Mouse (Mus musculus) lung, postnatal 4 days (tissue): ENCODE results near the gene Trim25.
A peak's percentile ranks its signal among the peaks of the same experiment; 100 is the strongest.
"Not testable (repeated sequence)": the region's sequence is repeated elsewhere in the genome, so short reads cannot be mapped to it uniquely, and the experiment has no call there.

Experiments used
- DNase-seq, 2 experiments: peaks; one replicate each; pipeline ENCODE4 v3.0.0; 2021

The Trim25 gene

GRCm38 (mm10) chr11:89025603-89026002 is 26.4 kb downstream of the Trim25 start:
- peak in 1 of 2 experiments; percentile 44 for DNase-seq

GRCm38 (mm10) chr11:89026117-89026516 is 26.9 kb downstream of the Trim25 start:
- DNase-seq = no peak

GRCm38 (mm10) chr11:89027955-89028361 is 28.8 kb downstream of the Trim25 start:
- peak; percentile 60 to 64 for DNase-seq

DNA sequence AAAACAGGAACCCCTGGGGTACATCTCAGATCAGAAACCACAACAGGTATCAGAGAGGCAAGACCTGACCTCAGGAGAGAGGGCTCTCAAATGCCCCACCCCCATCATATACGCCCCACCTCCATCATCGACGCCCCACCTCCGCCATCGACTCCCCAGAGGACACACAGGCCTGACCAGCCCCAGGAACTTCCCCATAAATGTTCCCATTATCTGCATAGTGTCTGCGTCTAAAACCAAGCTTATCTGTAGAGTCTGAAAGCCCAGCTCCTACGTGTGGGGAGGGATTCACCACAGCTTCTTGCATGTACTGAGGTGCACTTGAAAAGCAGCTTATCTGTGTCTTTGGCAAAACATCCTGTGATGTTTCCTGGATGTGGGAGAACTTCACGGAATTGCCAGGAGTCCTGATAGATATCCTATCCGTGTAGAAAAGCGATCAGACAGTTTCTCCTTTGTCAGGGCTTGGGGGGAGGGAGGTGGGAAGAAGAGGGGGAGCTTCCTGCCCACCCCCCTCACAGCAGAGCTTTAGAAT is 29.8 kb downstream of the Trim25 start:
- DNase-seq = peak; percentile 63 to 67

GRCm38 (mm10) chr11:89030552-89030951 is 31.4 kb downstream of the Trim25 start:
- no peak for DNase-seq

DNA sequence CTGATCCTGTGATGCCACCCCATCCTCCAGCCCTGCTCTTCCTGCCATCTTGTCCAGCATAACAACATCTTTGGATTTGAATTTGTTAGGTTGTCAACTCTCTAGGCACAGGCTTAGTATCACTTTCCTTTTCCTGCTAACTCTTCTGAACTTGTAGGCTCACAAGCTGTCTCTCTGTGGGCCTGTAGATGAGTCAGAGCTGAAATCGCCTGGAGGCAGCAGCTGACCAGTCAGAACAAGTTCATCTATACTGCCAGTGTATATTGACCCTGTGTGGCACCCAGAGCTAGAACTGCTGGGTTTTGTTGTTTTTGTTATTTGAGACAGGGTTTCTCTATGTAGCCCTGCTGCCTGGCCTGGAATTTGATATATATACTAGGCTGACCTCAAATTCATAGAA is 32.0 kb downstream of the Trim25 start:
- DNase-seq = no peak

DNA sequence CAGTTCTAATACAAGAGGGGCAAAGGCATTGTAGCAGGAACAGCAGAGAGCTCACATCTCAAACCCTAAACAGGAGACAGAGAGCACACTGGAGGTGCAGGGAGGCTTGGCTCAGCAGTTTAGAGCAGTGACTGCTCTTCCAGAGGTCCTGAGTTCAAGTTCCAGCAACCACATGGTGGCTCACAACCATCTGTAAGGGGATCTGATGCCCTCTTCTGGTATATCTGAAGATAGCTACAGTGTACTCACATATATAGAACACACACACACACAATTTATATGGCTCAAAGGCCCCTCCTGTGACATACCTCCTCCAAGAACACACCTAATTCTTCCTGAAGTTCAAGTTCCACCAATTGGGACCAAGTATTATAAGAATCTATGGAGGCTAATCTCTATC is 35.4 kb downstream of the Trim25 start:
- DNase-seq = no peak

DNA sequence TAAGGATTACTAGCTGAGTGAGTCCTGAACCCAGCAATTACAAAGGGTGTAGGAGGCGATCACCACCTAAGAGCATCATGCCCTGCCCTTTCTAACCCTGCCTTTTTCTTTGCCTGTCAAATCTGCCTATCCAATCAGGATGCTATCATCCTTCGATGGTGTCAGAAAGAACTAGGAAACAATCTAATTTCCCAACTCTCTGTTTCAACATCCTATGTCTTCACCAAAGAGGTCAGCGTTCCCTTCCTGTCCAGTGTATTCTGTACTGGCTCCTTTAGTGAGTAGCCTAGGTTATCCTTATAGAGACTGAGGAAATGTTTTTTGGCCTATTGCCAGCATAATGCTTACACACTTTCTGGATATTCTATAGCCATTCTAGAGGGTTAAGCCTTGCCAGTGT is 36.4 kb downstream of the Trim25 start:
- DNase-seq = no peak

DNA sequence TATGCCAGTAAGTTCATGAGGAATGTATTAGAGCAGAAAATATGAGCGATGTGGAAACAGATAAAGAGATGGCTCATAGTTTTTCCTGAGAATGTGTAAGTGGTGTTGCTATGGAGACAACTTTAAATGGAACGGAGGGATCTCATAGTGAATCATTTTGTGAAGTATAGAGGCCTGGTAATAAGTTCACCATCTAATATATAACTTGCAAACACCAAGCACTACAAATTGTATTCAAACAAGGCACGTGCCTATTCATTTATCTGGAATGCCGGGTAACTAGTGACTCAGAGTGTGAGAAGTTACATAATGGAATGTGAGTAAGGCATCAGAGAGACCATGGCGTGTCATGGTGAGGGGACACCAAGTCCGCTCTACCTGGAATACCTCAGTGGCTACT is 39.3 kb downstream of the Trim25 start:
- DNase-seq = no peak

- DNase-seq = peak; percentile 62 to 75
Observed at GRCm38 (mm10) chr11:89039325-89039724, 40.1 kb downstream of the Trim25 start.

DNA sequence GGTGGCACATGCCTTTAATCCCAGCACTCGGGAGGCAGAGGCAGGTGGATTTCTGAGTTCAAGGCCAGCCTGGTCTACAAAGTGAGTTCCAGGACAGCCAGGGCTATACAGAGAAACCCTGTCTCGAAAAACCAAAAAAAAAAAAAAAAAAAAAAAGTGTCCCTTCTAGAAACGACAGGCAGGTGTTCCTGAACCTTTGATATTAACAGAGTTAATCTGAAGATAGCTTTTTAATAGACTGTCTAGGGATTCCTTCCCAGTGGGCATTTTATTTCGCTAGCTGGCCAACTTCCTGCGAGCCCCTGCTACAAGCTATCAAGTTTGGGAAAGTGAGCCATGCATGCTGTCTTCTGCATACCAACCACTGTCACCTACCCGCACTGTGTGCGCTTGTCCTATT is 41.9 kb downstream of the Trim25 start:
- DNase-seq = not testable (repeated sequence)

- no peak for DNase-seq
Observed at GRCm38 (mm10) chr11:89043046-89043445, 43.9 kb downstream of the Trim25 start.

DNA sequence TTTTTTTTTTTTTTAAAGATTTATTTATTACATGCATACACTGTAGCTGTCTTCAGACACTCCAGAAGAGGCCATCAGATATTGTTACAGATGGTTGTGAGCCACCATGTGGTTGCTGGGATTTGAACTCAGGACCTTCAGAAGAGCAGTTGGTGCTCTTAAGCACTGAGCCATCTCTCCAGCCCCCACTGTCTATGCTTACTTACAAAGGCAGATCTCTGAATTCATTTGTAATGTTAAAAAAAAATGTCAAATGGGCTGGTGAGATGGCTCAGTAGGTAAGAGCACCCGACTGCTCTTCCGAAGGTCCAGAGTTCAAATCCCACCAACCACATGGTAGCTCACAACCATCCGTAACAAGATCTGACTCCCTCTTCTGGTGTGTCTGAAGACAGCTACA is 46.3 kb downstream of the Trim25 start:
- DNase-seq = not testable (repeated sequence)

DNA sequence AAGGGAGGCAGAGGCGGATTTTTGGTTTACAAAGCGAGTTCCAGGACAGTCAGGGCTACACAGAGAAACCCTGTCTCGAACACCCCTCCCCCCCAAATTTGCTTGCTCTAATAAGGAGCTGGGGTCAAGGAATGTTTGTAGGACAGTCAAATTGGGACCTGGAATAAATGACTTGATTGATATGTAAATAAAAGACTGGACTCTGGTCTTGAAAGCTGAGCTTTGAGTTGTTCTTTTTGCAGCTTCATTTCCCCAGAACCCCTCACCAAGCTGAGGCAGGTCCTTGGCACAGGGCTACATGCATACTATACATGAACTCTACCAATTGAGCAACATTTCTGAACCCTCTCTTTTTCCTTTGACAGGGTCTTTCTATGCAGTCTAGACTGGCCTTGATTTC is 46.8 kb downstream of the Trim25 start:
- no peak for DNase-seq

DNA sequence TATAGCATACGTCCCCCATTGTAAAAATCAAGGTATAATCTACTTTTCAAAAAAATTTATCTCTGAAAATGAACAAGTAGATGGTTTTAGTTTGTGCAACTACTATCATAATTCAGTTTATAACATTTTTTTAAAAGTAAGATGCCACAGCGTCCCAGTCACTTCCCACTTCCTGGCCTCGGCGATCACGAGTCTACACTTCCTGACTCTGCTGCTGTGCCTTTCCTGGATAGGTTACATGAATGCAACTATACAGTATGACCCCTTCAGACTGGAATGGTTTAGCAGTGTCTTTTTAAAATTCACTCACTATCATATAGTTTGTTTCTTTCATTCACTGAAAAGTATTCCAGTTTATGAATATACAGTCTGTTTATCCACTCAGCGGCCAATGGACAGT is 52.6 kb downstream of the Trim25 start:
- DNase-seq = no peak

DNA sequence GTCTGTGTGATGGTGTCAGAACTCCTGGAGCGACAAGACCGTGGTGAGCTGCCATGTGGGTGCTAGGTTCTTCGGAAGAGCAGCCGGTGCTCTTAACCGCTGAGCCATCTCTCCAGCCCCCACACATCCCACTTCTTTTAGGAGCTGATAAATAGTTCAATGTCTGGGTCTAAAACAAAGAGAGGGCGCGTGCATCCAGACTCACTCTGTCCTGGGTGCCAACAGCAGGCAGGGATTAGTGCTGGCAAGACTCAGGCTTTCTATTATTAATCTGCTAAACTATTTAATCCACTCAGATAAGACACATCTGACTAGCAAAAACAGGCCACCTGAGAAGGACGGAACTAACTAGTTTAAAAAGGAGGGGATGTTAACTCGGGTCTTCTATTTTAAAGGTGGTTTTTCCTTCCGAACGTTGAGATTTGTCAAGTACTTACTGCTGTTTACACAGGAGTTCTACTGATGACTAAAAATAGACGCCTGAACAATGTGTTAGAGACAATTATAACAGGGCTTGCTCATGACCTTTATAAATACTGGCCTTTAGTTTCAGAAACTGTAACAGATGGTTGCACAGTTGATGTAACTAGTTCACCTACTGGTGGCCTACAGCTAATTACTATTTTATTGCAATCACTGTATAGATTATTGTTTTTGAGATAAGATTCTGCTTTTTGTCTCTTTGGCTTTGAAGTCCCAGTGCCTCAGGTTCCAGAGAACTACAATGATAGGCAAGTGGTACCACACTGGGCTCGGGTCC is 56.9 kb downstream of the Trim25 start:
- DNase-seq = no peak

DNA sequence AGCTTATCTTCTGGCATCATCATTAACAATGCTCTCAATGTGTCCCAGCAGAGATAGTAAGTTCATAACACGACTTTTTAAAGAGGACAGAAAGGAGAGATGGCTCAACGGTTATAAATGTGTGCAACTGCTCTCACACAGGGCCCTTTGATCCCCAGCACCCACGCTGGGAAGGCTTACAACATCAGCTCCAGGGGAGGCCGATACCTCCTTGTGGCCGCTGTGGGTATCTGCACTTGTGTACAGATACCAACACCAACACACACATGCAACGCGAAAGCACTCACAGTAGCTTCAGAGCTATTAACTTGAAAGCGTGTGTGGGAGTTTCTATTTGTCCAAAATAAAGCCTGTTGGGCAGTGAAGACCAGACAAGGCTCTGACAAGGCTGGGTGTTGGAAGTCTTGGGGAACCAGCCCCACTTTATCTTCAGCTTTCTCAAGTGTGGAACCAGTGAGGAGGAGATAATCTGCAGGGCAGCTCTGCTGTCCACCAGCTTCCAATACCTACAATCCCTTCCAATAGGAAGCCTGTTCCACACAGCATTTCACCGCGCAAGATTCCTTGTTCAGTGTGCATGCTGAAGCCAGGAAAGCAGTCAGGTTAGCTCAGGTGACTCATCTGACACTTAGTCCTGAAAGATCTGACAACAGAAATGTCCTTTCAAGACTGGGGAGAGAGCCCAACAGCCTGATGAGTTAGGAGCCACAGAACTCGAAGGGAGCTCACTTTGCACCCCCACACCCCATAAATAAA is 59.5 kb downstream of the Trim25 start:
- peak in 1 of 2 experiments; percentile 35 for DNase-seq

GRCm38 (mm10) chr11:89059919-89060422 is 60.8 kb downstream of the Trim25 start:
- DNase-seq = no peak

DNA sequence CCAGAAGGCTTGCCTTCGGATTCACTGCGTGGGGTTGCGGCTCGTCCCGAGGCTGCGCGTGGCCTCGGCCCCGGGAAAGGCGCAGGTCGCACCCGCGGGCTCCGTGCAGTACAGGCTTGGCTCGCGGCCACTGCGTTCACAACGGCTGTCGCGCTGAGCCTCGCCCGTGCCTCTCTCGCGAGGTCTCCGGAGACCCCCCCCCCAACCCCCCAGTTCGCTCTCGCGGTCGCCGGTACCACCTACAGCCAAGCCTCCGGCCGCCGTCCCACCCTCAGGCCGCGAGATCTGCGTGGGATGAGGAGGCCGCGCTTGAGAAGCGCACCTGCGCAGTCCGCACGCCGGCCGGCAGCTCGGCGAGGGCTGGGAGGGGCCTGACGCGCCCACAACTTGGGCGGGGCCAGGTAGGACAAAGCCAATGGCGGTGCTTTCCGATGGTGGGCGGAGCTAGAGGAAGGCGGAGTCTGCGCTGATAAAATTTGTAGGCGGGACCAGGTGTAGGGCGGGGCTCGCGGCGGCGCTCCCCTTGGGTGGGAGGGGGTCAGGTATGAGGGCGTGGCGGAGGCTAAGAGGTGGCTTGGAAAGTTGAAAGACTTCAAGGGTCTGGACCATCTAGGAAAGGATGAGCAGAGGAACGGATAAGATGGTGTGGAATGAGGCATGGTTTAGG is 61.4 kb downstream of the Trim25 start:
- DNase-seq = peak; percentile 96

DNA sequence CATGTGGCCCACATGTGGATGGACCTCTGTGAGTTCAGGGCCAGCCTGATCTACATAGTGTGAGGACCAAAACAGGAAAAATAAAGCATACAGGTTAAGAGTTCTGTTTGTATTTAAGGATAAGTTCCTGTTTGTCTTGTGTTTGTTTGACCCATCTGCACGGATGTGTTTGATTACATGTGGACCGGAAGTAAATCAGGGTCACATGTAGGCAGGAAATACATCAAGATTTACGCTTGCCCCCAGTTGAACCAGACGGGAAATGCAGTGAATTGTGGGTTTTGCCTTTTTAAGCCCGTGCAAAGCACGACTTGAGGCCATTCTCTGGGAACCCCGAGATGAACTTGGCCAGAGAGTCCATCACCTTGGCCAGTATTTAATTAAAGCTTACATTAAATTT is 62.2 kb downstream of the Trim25 start:
- peak in 1 of 2 experiments; percentile 6 for DNase-seq

DNA sequence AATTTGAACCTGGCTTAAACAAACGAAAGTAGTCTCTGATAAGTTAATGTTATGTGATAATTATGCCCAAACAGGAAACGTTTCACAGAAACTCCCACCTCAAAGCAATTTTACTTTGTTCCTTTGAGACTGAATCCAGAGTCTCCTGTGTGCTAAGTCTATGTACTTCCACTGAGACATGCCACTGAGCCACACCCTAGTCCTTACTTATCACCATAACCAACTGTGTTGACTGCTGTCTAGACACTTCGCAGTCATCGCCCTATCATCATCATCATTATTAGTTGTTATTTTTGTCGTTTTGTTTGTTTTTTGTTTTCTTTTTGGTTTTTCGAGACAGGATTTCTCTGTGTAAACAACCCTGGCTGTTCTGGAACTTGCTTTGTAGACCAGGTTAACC is 65.1 kb downstream of the Trim25 start:
- DNase-seq = no peak

DNA sequence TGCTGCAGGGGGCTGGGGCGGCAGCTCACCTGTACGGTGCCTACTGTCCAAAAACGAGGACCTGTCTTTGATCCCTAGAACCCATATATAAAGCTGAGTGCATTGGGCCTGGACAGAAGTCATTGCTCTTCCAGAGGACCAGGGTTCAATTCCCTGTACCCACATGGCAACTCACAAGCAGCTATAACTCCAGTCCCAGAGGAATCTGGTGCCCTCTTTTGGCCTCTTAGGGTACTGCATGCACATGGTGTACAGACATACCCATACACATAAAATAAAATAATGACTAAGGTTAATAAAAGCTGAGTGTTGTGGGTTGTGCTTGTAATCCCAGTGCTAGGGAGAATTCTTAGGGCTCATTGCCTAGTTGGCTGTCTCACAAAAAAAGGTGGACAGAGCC is 66.1 kb downstream of the Trim25 start:
- DNase-seq = no peak

- DNase-seq = no peak
Observed at GRCm38 (mm10) chr11:89066126-89066525, 67.0 kb downstream of the Trim25 start.
